Mouse (Mus musculus): Measurements from ENCODE around the gene Golga5.
A peak's percentile ranks its signal among the peaks of the same experiment; 100 is the strongest.

Golga5 gene

GRCm38 (mm10) chr12:102516151-102516550 is 47.2 kb downstream of the Golga5 start:
- DNase-seq = no peak

- DNase-seq = no peak
Measured at GRCm38 (mm10) chr12:102517647-102518046, 48.7 kb downstream of the Golga5 start.

GRCm38 (mm10) chr12:102519929-102520720 is 51.2 kb downstream of the Golga5 start:
- DNase-seq = peak; percentile 39

- DNase-seq = peak; percentile 70
Measured at GRCm38 (mm10) chr12:102521777-102522319, 52.9 kb downstream of the Golga5 start.

GRCm38 (mm10) chr12:102524216-102524615 is 55.3 kb downstream of the Golga5 start:
- no peak for DNase-seq

GRCm38 (mm10) chr12:102524760-102525159 is 55.8 kb downstream of the Golga5 start:
- DNase-seq = peak; percentile 56

GRCm38 (mm10) chr12:102527989-102528388 is 59.1 kb downstream of the Golga5 start:
- DNase-seq = no peak

- DNase-seq = no peak
Measured at GRCm38 (mm10) chr12:102535796-102536195, 66.9 kb downstream of the Golga5 start.

GRCm38 (mm10) chr12:102540278-102540677 is 71.3 kb downstream of the Golga5 start:
- DNase-seq = no peak

GRCm38 (mm10) chr12:102541168-102541567 is 72.2 kb downstream of the Golga5 start:
- DNase-seq = no peak

- no peak for DNase-seq
Measured at GRCm38 (mm10) chr12:102545122-102545521, 76.2 kb downstream of the Golga5 start.
